10 mouse cellular contexts compared by ENCODE assay signal in genomic region chr14:122225479-122226132, GRCm38 (mm10). TPM values are rescaled to one million over a fixed set of nuclear protein-coding genes. Genes with fewer than 3 reads are reported as not detected.
DNase-seq lines count a peak whose midpoint lies in the region; ATAC-seq and TF ChIP-seq lines count a peak whose summit lies in the region.
"Had no signal": no experiment of that assay in that cellular context is flagged by ENCODE, and none has a peak within 500 bp of the region (broad histone marks: within the 10 kb centered on the region; RNA-seq: fewer than 3 reads in every experiment).

No protein-coding gene starts in this region.

- H3K27me3 ChIP-seq in forebrain, embryonic 11.5 days (ENCODE audit: control insufficient read depth, insufficient read depth, low read length) = peaks cover 2% of the 10 kb centered on the region; the same call in 1 of the 2 replicates
- peaks cover 27% of the 10 kb centered on the region for H3K27me3 ChIP-seq in forebrain, embryonic 16.5 days (replicated peaks; ENCODE audit: control insufficient read depth, insufficient read depth, low read length)
- H3K27me3 ChIP-seq in forebrain, embryonic 12.5 days = peaks cover 51% of the 10 kb centered on the region
- H3K27me3 ChIP-seq in midbrain, embryonic 10.5 days (ENCODE audit: low read depth, poor library complexity, severe bottlenecking) = peaks cover 63% of the 10 kb centered on the region
- no peaks in the 10 kb centered on the region for H3K27me3 ChIP-seq in thymus, adult 2 months (ENCODE audit: control insufficient read depth, insufficient read depth, low read length)

- H3K4me3 ChIP-seq in forebrain, embryonic 11.5 days (ENCODE audit: low read depth, low read length) = no peak overlapping the region
- H3K4me3 ChIP-seq in forebrain, embryonic 16.5 days (replicated peaks; ENCODE audit: low read length) = no peak overlapping the region
- no peak overlapping the region for H3K4me3 ChIP-seq in forebrain, embryonic 12.5 days (replicated peaks)
- H3K4me3 ChIP-seq in midbrain, embryonic 10.5 days = no peak overlapping the region; the same call in 1 of the 2 replicates
- no peak overlapping the region for H3K4me3 ChIP-seq in thymus, adult 2 months (ENCODE audit: control insufficient read depth, insufficient read depth, low read length)

- H3K9ac ChIP-seq in forebrain, embryonic 11.5 days (ENCODE audit: low read length) = peak overlapping the region; percentile 17; the same call in 1 of the 2 replicates
- no peak overlapping the region for H3K9ac ChIP-seq in forebrain, embryonic 16.5 days (replicated peaks; ENCODE audit: low read depth, low read length)
- H3K9ac ChIP-seq in forebrain, embryonic 12.5 days = no peak overlapping the region

- H3K36me3 ChIP-seq in forebrain, embryonic 11.5 days (ENCODE audit: control insufficient read depth, insufficient read depth, low read length) = no peaks in the 10 kb centered on the region
- no peaks in the 10 kb centered on the region for H3K36me3 ChIP-seq in forebrain, embryonic 16.5 days (ENCODE audit: control insufficient read depth, insufficient read depth)
- no peaks in the 10 kb centered on the region for H3K36me3 ChIP-seq in forebrain, embryonic 12.5 days (replicated peaks)
- H3K36me3 ChIP-seq in midbrain, embryonic 10.5 days = no peaks in the 10 kb centered on the region
- no peaks in the 10 kb centered on the region for H3K36me3 ChIP-seq in thymus, adult 2 months (ENCODE audit: control insufficient read depth, insufficient read depth, low read length)

- no peak for TF ChIP-seq POLR2A in thymus, adult 2 months (IDR thresholded peaks at IDR 0.05; ENCODE audit: control insufficient read depth, extremely low read depth, insufficient read depth, low read length, poor library complexity)

- H3K27ac ChIP-seq in forebrain, embryonic 11.5 days (ENCODE audit: low read depth, low read length) = no peak overlapping the region
- no peak overlapping the region for H3K27ac ChIP-seq in forebrain, embryonic 16.5 days (ENCODE audit: low read length)
- H3K27ac ChIP-seq in forebrain, embryonic 12.5 days = peak overlapping the region; percentile 33; the same call in 1 of the 2 replicates
- H3K27ac ChIP-seq in midbrain, embryonic 10.5 days (replicated peaks) = peak overlapping the region; percentile 49
- no peak overlapping the region for H3K27ac ChIP-seq in thymus, adult 2 months (ENCODE audit: control insufficient read depth, insufficient read depth, low read length)

- WGBS in forebrain, embryonic 11.5 days = 7% methylated on average over 7 of the region's 7 CpGs
- 26% methylated on average over 7 of the region's 7 CpGs for WGBS in forebrain, embryonic 16.5 days
- WGBS in forebrain, embryonic 12.5 days = 9% methylated on average over 7 of the region's 7 CpGs
- WGBS in midbrain, embryonic 10.5 days = 4% methylated on average over 7 of the region's 7 CpGs
- 88% methylated on average over 7 of the region's 7 CpGs for WGBS in thymus, adult 2 months

- H3K4me2 ChIP-seq in forebrain, embryonic 11.5 days (ENCODE audit: low read depth, low read length, severe bottlenecking) = no peak overlapping the region
- no peak overlapping the region for H3K4me2 ChIP-seq in forebrain, embryonic 16.5 days (ENCODE audit: low read length)
- peak overlapping the region; percentile 13 for H3K4me2 ChIP-seq in forebrain, embryonic 12.5 days

- no peak for TF ChIP-seq CTCF in thymus, adult 2 months (IDR thresholded peaks at IDR 0.05; ENCODE audit: borderline replicate concordance, control insufficient read depth, extremely low read depth, insufficient read depth, low read length, poor library complexity)

- no peak for DNase-seq in forebrain, embryonic 11.5 days (ENCODE audit: low spot score)
- DNase-seq in midbrain, embryonic 10.5 days (ENCODE audit: low spot score) = peak; percentile 47
- DNase-seq in retina, postnatal 1 day = peak; percentile 32
- no peak for DNase-seq in thymus, adult 2 months
- no peak for DNase-seq in c-Kit-positive CD71-positive TER-119-positive erythroid progenitor cells, embryonic 14.5 days (ENCODE audit: low spot score)
- DNase-seq: gastrocnemius, postnatal 14 days; thymus, postnatal 4 days had no signal

- H3K4me1 ChIP-seq in forebrain, embryonic 11.5 days (replicated peaks; ENCODE audit: control insufficient read depth, insufficient read depth, low read length) = peaks cover 25% of the 10 kb centered on the region
- H3K4me1 ChIP-seq in forebrain, embryonic 16.5 days (replicated peaks; ENCODE audit: control insufficient read depth, insufficient read depth, low read length) = peaks cover 14% of the 10 kb centered on the region
- peaks cover 53% of the 10 kb centered on the region for H3K4me1 ChIP-seq in forebrain, embryonic 12.5 days
- H3K4me1 ChIP-seq in midbrain, embryonic 10.5 days = peaks cover 69% of the 10 kb centered on the region
- peaks cover 2% of the 10 kb centered on the region; the same call in 1 of the 2 replicates for H3K4me1 ChIP-seq in thymus, adult 2 months (replicated peaks; ENCODE audit: control insufficient read depth, insufficient read depth, low read length)

- H3K9me3 ChIP-seq in forebrain, embryonic 11.5 days (ENCODE audit: control insufficient read depth, low read length) = no peaks in the 10 kb centered on the region
- H3K9me3 ChIP-seq in forebrain, embryonic 16.5 days (ENCODE audit: control insufficient read depth, low read length) = no peaks in the 10 kb centered on the region
- no peaks in the 10 kb centered on the region for H3K9me3 ChIP-seq in forebrain, embryonic 12.5 days
- H3K9me3 ChIP-seq in midbrain, embryonic 10.5 days (replicated peaks) = no peaks in the 10 kb centered on the region

- ATAC-seq in forebrain, embryonic 11.5 days (replicated peaks; ENCODE audit: low FRiP score) = no peak
- no peak for ATAC-seq in forebrain, embryonic 16.5 days
- ATAC-seq in forebrain, embryonic 12.5 days (ENCODE audit: low FRiP score) = no peak
- ATAC-seq in frontal cortex, adult (ENCODE audit: low TSS enrichment) = no peak

RNA-seq across cellular contexts. Expression of gene Clybl, which starts 44.1 kb away (rescaled TPM):
- polyA plus RNA-seq in forebrain, embryonic 11.5 days (2014; fragmentation: Nextera tagmentation; extraction: Ambion mirVana) = 34.3 and 35.3 TPM in 2 replicates
- 7.5 and 8.4 TPM in 2 replicates for polyA plus RNA-seq in forebrain, embryonic 16.5 days (2015; fragmentation: Nextera tagmentation; extraction: Ambion mirVana)
- polyA plus RNA-seq in forebrain, embryonic 12.5 days (2016; fragmentation: Nextera tagmentation; extraction: Ambion mirVana) = 22.8 and 24.7 TPM in 2 replicates
- polyA plus RNA-seq in midbrain, embryonic 10.5 days (2016; fragmentation: Nextera tagmentation; extraction: Ambion mirVana) = 27.5 and 29.1 TPM in 2 replicates
- 4.3 and 5.5 TPM in 2 replicates for polyA plus RNA-seq in thymus, adult 2 months (2012; rRNA removed)

Comparison
In these comparisons a context has a peak if more than half of its experiments do, and no peak if none do; other contexts are left out.
1. H3K27ac ChIP-seq: peak in forebrain, embryonic 12.5 days (single experiment) and midbrain, embryonic 10.5 days (single experiment); none in forebrain, embryonic 11.5 days (single experiment), forebrain, embryonic 16.5 days (single experiment) and thymus, adult 2 months (single experiment).
2. DNase-seq: peak in midbrain, embryonic 10.5 days (single experiment) and retina, postnatal 1 day (single experiment); none in forebrain, embryonic 11.5 days (single experiment), thymus, adult 2 months (single experiment) and c-Kit-positive CD71-positive TER-119-positive erythroid progenitor cells, embryonic 14.5 days (single experiment).